Mouse (Mus musculus) forelimb bud, embryonic 11.5 days (tissue): ENCODE measurements at regions not wholly inside any gene's neighbourhood (a gene's known extent, or its start where the extent isn't known, plus 50 kb on each side); places are given as distances from the start of the nearest gene placed in this dataset.
A peak's percentile ranks its signal among the peaks of the same experiment; 100 is the strongest.
"Not testable (repeated sequence)": the region's sequence is repeated elsewhere in the genome, so short reads cannot be mapped to it uniquely, and the experiment has no call there.

Experiments
- DNase-seq: peaks from one replicate; pipeline ENCODE4 v3.0.0-alpha.2; 2012; ENCODE audit warnings: low read depth, low spot score

- not testable (repeated sequence) for DNase-seq
Observed at GRCm38 (mm10) chr9:11441241-11441997, 536.8 kb upstream of the Cntn5 start.

- DNase-seq, result no peak
Observed at GRCm38 (mm10) chr9:11436443-11437167, 532.0 kb upstream of the Cntn5 start.

GRCm38 (mm10) chr9:11436014-11436413 lies 531.4 kb upstream of the Cntn5 start:
- no peak for DNase-seq

- peak; percentile 21 for DNase-seq
Observed at GRCm38 (mm10) chr9:11435019-11435418, 530.4 kb upstream of the Cntn5 start.

GRCm38 (mm10) chr9:11426473-11426872 lies 521.9 kb upstream of the Cntn5 start:
- DNase-seq, result no peak

GRCm38 (mm10) chr9:11396829-11397228 lies 492.3 kb upstream of the Cntn5 start:
- DNase-seq, result no peak

- no peak for DNase-seq
Observed at GRCm38 (mm10) chr9:11381648-11382075, 477.1 kb upstream of the Cntn5 start.

- DNase-seq, result no peak
Observed at GRCm38 (mm10) chr9:11380531-11380930, 476.0 kb upstream of the Cntn5 start.

- no peak for DNase-seq
Observed at GRCm38 (mm10) chr9:11378046-11378445, 473.5 kb upstream of the Cntn5 start.

- DNase-seq, result no peak
Observed at GRCm38 (mm10) chr9:11377586-11377985, 473.0 kb upstream of the Cntn5 start.

- no peak for DNase-seq
Observed at GRCm38 (mm10) chr9:11373294-11373903, 468.8 kb upstream of the Cntn5 start.

GRCm38 (mm10) chr9:11368056-11368455 lies 463.5 kb upstream of the Cntn5 start:
- no peak for DNase-seq

GRCm38 (mm10) chr9:11328900-11329299 lies 424.3 kb upstream of the Cntn5 start:
- no peak for DNase-seq

- DNase-seq, result no peak
Observed at GRCm38 (mm10) chr9:11317221-11317620, 412.6 kb upstream of the Cntn5 start.

- DNase-seq, result not testable (repeated sequence)
Observed at GRCm38 (mm10) chr9:11297116-11297515, 392.5 kb upstream of the Cntn5 start.

- DNase-seq, result no peak
Observed at GRCm38 (mm10) chr9:11285135-11285534, 380.6 kb upstream of the Cntn5 start.

- DNase-seq, result no peak
Observed at GRCm38 (mm10) chr9:11284549-11284948, 380.0 kb upstream of the Cntn5 start.

- no peak for DNase-seq
Observed at GRCm38 (mm10) chr9:11279409-11280127, 375.0 kb upstream of the Cntn5 start.

- DNase-seq, result no peak
Observed at GRCm38 (mm10) chr9:11277810-11278209, 373.2 kb upstream of the Cntn5 start.

GRCm38 (mm10) chr9:11276966-11277365 lies 372.4 kb upstream of the Cntn5 start:
- no peak for DNase-seq

GRCm38 (mm10) chr9:11256848-11257247 lies 352.3 kb upstream of the Cntn5 start:
- DNase-seq, result no peak

GRCm38 (mm10) chr9:11206829-11207228 lies 302.3 kb upstream of the Cntn5 start:
- peak; percentile 17 for DNase-seq
